38 mouse cellular contexts compared by ENCODE assay signal in the genomic region with DNA sequence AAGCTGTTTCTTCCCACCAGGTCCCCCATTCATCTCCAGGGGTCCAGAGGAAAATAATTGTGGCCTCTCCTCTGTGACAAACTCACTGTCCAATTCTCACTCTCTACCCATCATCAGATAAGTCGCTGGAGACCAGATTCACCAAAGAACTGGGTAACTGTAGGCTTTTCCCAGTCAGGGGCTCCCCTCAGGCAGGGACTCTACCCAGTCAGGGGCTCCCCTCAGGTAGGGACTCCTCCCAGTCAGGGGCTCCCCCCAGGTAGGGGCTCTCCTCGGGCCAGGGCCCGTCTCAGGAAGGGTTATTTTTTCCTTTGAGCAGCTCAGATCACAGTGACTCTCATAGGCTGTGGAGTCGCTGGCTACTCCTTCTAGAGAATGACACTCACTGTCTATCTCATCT. TPM values are rescaled to one million over a fixed set of nuclear protein-coding genes. Genes with fewer than 3 reads are reported as not detected.
"Had no signal": no experiment of that assay in that cellular context is flagged by ENCODE, and none has a peak within 500 bp of the region (broad histone marks: within the 10 kb centered on the region; RNA-seq: fewer than 3 reads in every experiment).

No protein-coding gene starts in this region.

- H3K36me3 ChIP-seq: heart, embryonic 12.5 days; heart, embryonic 13.5 days; heart, embryonic 15.5 days; hindbrain, embryonic 10.5 days; hindbrain, embryonic 12.5 days; hindbrain, embryonic 13.5 days; hindbrain, embryonic 15.5 days; intestine, embryonic 15.5 days; kidney, embryonic 15.5 days had no signal

- DNase-seq: heart, postnatal 10 days; heart, postnatal 14 days; heart, postnatal 36 days; heart, postnatal 4 days; kidney, adult 11 months; kidney, adult 18-20 months; kidney, adult 2 months; kidney, adult 8-10 months; kidney, adult 9 months; kidney, postnatal 10 days; kidney, postnatal 14 days; kidney, postnatal 25 days; kidney, postnatal 36 days; kidney, postnatal 4 days; layer of hippocampus, adult 9-11 months; layer of hippocampus, postnatal 36 days had no signal

- H3K9ac ChIP-seq: heart, embryonic 12.5 days; heart, embryonic 13.5 days; heart, embryonic 15.5 days; hindbrain, embryonic 12.5 days; hindbrain, embryonic 13.5 days; hindbrain, embryonic 14.5 days; hindbrain, embryonic 15.5 days; intestine, embryonic 15.5 days; kidney, embryonic 15.5 days had no signal

- H3K4me1 ChIP-seq: heart, embryonic 13.5 days; heart, embryonic 15.5 days; hindbrain, embryonic 10.5 days; hindbrain, embryonic 12.5 days; hindbrain, embryonic 13.5 days; hindbrain, embryonic 15.5 days; intestine, embryonic 15.5 days had no signal

- H3K4me3 ChIP-seq: heart, embryonic 12.5 days; heart, embryonic 13.5 days; heart, embryonic 15.5 days; hindbrain, embryonic 10.5 days; hindbrain, embryonic 12.5 days; hindbrain, embryonic 13.5 days; hindbrain, embryonic 15.5 days; intestine, embryonic 15.5 days; kidney, embryonic 15.5 days; layer of hippocampus, adult 2 months; left cerebral cortex, adult 2 months had no signal

- ATAC-seq: hindbrain, embryonic 16.5 days; hindbrain, postnatal 0 days; inflammation-experienced regulatory T-cells, adult 6 months; intestine, embryonic 15.5 days; intestine, embryonic 16.5 days; intestine, postnatal 0 days had no signal

- H3K4me2 ChIP-seq: heart, embryonic 12.5 days; heart, embryonic 13.5 days; heart, embryonic 15.5 days; hindbrain, embryonic 12.5 days; hindbrain, embryonic 13.5 days; hindbrain, embryonic 14.5 days; hindbrain, embryonic 15.5 days; intestine, embryonic 15.5 days; kidney, embryonic 15.5 days had no signal

- H3K27ac ChIP-seq: heart, embryonic 13.5 days; heart, embryonic 15.5 days; hindbrain, embryonic 10.5 days; hindbrain, embryonic 12.5 days; hindbrain, embryonic 13.5 days; hindbrain, embryonic 14.5 days; hindbrain, embryonic 15.5 days; hindbrain, postnatal 0 days; intestine, embryonic 15.5 days; kidney, embryonic 15.5 days; kidney, postnatal 0 days; layer of hippocampus, adult 2 months; left cerebral cortex, adult 2 months had no signal

- H3K9me3 ChIP-seq: heart, embryonic 12.5 days; heart, embryonic 13.5 days; heart, embryonic 15.5 days; hindbrain, embryonic 10.5 days; hindbrain, embryonic 12.5 days; hindbrain, embryonic 13.5 days; hindbrain, embryonic 15.5 days; intestine, embryonic 15.5 days; kidney, embryonic 15.5 days had no signal

- H3K27me3 ChIP-seq: heart, embryonic 12.5 days; heart, embryonic 13.5 days; heart, embryonic 15.5 days; hindbrain, embryonic 12.5 days; hindbrain, embryonic 13.5 days; hindbrain, embryonic 15.5 days; intestine, embryonic 15.5 days; kidney, embryonic 15.5 days had no signal

RNA-seq across cellular contexts. Expression of gene Il12a, which starts 9.6 kb away (rescaled TPM):
- total RNA-seq: hindbrain, postnatal 0 days had no signal
- polyA plus RNA-seq: heart, embryonic 13.5 days; heart, embryonic 14.5 days; heart, embryonic 15.5 days; heart, embryonic 16.5 days; hindbrain, embryonic 12.5 days; hindbrain, embryonic 13.5 days; hindbrain, embryonic 14.5 days; intestine, embryonic 14.5 days; intestine, embryonic 15.5 days; intestine, embryonic 16.5 days; intestine, postnatal 0 days; kidney, embryonic 16.5 days had no signal
